Mouse (Mus musculus) limb, embryonic 13.5 days (tissue): Measurements from ENCODE around the gene Olfr19. TPM values are rescaled to one million over a fixed set of nuclear protein-coding genes. Genes with fewer than 3 reads are reported as not detected.
"Not testable (repeated sequence)": the region's sequence is repeated elsewhere in the genome, so short reads cannot be mapped to it uniquely, and the experiment has no call there.

Experiments
- ATAC-seq: fragments of 200-750 bp; cut with Nextera tagmentation; 2 replicates; pipeline ENCODE4 v1.8.0; 2017; ENCODE audit warnings: low read depth, moderate number of reproducible peaks, moderate TSS enrichment; ENCODE audit not compliant: low FRiP score
- H3K27ac ChIP-seq: fragments of 300-500 bp; sonication (generic); 2 replicates; pipeline ENCODE4 v1.5.1; 2015; ENCODE audit warnings: inconsistent platforms, mild to moderate bottlenecking, moderate library complexity
- H3K27me3 ChIP-seq: fragments of 300-500 bp; sonication (generic); 2 replicates; pipeline ENCODE4 v1.6.1; 2015; ENCODE audit warnings: mild to moderate bottlenecking, inconsistent platforms
- H3K36me3 ChIP-seq: fragments of 300-500 bp; sonication (generic); 2 replicates; pipeline ENCODE4 v1.6.1; 2015; ENCODE audit warnings: inconsistent platforms, mild to moderate bottlenecking, moderate library complexity
- H3K4me1 ChIP-seq: fragments of 300-500 bp; sonication (generic); 2 replicates; pipeline ENCODE4 v1.6.1; 2015; ENCODE audit warnings: inconsistent platforms
- H3K4me2 ChIP-seq: fragments of 300-500 bp; sonication (generic); replicated peaks from 2 replicates; pipeline ENCODE4 v1.6.1; 2015; ENCODE audit warnings: inconsistent platforms, mild to moderate bottlenecking, moderate library complexity
- H3K4me3 ChIP-seq: fragments of 300-500 bp; sonication (generic); 2 replicates; pipeline ENCODE4 v1.5.1; 2015; ENCODE audit warnings: moderate library complexity, mild to moderate bottlenecking, inconsistent platforms
- H3K9ac ChIP-seq: fragments of 300-500 bp; sonication (generic); 2 replicates; pipeline ENCODE4 v1.6.1; 2015; ENCODE audit warnings: mild to moderate bottlenecking, inconsistent platforms
- H3K9me3 ChIP-seq: fragments of 300-500 bp; sonication (generic); 2 replicates; pipeline ENCODE4 v1.6.1; 2016; ENCODE audit warnings: inconsistent platforms
- WGBS: fragments of 180-500 bp; shearing (Covaris S2); methylation state at CpG from one replicate; pipeline ENCODE4 v1.1.7; 2015; 5-methylcytosine and 5-hydroxymethylcytosine counted together
- polyA plus RNA-seq: library from polyadenylated mRNA; unstranded; fragments of >200 nt; fragmentation: Nextera tagmentation; extraction: Ambion mirVana; gene quantifications from 2 replicates; pipeline ENCODE4 v1.2.1, GENCODE M21; 2015

Olfr19 gene
- polyA plus RNA-seq: not detected in 2 replicates

GRCm38 (mm10) chr16:16676305-16676704 lies at the start of gene Olfr19:
Olfr19 (minus strand) TSS chr16:16676405.
- no peaks in the 10 kb centered on the region for H3K9me3 ChIP-seq
- no peak within 1 kb of the TSS for H3K27ac ChIP-seq
- no peaks in the 10 kb centered on the region for H3K27me3 ChIP-seq
- H3K4me3 ChIP-seq: no peak within 1 kb of the TSS
- WGBS: 65% methylated on average over 2 of the region's 2 CpGs
- no peak within 1 kb of the TSS for H3K4me2 ChIP-seq
- H3K9ac ChIP-seq: no peak within 1 kb of the TSS
- H3K4me1 ChIP-seq: no peaks in the 10 kb centered on the region
- H3K36me3 ChIP-seq: no peaks in the 10 kb centered on the region
- no peak for ATAC-seq

GRCm38 (mm10) chr16:16684975-16685374 lies 8.8 kb upstream of the Olfr19 start:
- Histone ChIP-seq H3K4me3 (no peak overlapping the region), H3K9ac (no peak overlapping the region), H3K36me3 (no peaks in the 10 kb centered on the region), H3K9me3 (no peaks in the 10 kb centered on the region), H3K27ac (no peak overlapping the region), H3K27me3 (no peaks in the 10 kb centered on the region), H3K4me2 (no peak overlapping the region), H3K4me1 (no peaks in the 10 kb centered on the region)
- 60% methylated on average over 3 of the region's 3 CpGs for WGBS
- ATAC-seq: no peak

GRCm38 (mm10) chr16:16684053-16684452 lies 7.8 kb upstream of the Olfr19 start:
- H3K9me3 ChIP-seq: no peaks in the 10 kb centered on the region
- H3K4me1 ChIP-seq: no peaks in the 10 kb centered on the region
- WGBS: 76% methylated on average over 2 of the region's 2 CpGs
- H3K36me3 ChIP-seq: no peaks in the 10 kb centered on the region
- no peak overlapping the region for H3K27ac ChIP-seq
- no peak overlapping the region for H3K4me2 ChIP-seq
- no peak overlapping the region for H3K9ac ChIP-seq
- H3K4me3 ChIP-seq: no peak overlapping the region
- ATAC-seq: no peak
- H3K27me3 ChIP-seq: no peaks in the 10 kb centered on the region

GRCm38 (mm10) chr16:16664994-16665393 lies 11.2 kb downstream of the Olfr19 start:
- WGBS: 84% methylated on average over 4 of the region's 4 CpGs
- H3K27me3 ChIP-seq: no peaks in the 10 kb centered on the region
- no peaks in the 10 kb centered on the region for H3K9me3 ChIP-seq
- H3K27ac ChIP-seq: no peak overlapping the region
- no peaks in the 10 kb centered on the region for H3K4me1 ChIP-seq
- H3K4me3 ChIP-seq: no peak overlapping the region
- no peak overlapping the region for H3K4me2 ChIP-seq
- no peak overlapping the region for H3K9ac ChIP-seq
- no peaks in the 10 kb centered on the region for H3K36me3 ChIP-seq
- no peak for ATAC-seq

- H3K4me1 ChIP-seq, ATAC-seq, H3K4me3 ChIP-seq, H3K4me2 ChIP-seq, H3K36me3 ChIP-seq, H3K9ac ChIP-seq, H3K27me3 ChIP-seq, H3K27ac ChIP-seq, H3K9me3 ChIP-seq: not testable (repeated sequence)
Observed at GRCm38 (mm10) chr16:16664516-16664915, 11.7 kb downstream of the Olfr19 start.

- Histone ChIP-seq H3K27me3 (no peaks in the 10 kb centered on the region), H3K4me2 (no peak overlapping the region), H3K36me3 (no peaks in the 10 kb centered on the region), H3K27ac (no peak overlapping the region), H3K4me1 (no peaks in the 10 kb centered on the region), H3K9me3 (no peaks in the 10 kb centered on the region), H3K9ac (no peak overlapping the region), H3K4me3 (no peak overlapping the region)
- 82% methylated on average over 1 of the region's 1 CpGs for WGBS
- no peak for ATAC-seq
Observed at GRCm38 (mm10) chr16:16645148-16645547, 31.1 kb downstream of the Olfr19 start.

GRCm38 (mm10) chr16:16633730-16634129 lies 42.5 kb downstream of the Olfr19 start:
- Histone ChIP-seq H3K9ac (no peak overlapping the region), H3K4me3 (no peak overlapping the region), H3K4me1 (no peaks in the 10 kb centered on the region), H3K9me3 (peaks cover 20% of the 10 kb centered on the region; the same call in 1 of the 2 replicates), H3K36me3 (no peaks in the 10 kb centered on the region), H3K4me2 (no peak overlapping the region), H3K27ac (no peak overlapping the region), H3K27me3 (no peaks in the 10 kb centered on the region)
- ATAC-seq: no peak

Other genes starting within 250 kb of the Olfr19 start
- gene Fgd4, start 75.9 kb downstream of the Olfr19 start, polyA plus RNA-seq: 8.5 and 8.6 TPM in 2 replicates
- gene Spag6l, start 153.1 kb upstream of the Olfr19 start, polyA plus RNA-seq: 0.11 and 0.13 TPM in 2 replicates
- gene Igll1, start 187.6 kb upstream of the Olfr19 start, polyA plus RNA-seq: 0.23 TPM in 1 of 2 replicates, not detected in the other
- 67.4 and 85.0 TPM in 2 replicates for gene Top3b, start 194.3 kb upstream of the Olfr19 start, polyA plus RNA-seq
- 2.2 and 2.9 TPM in 2 replicates for gene Vpreb1, start 194.4 kb upstream of the Olfr19 start, polyA plus RNA-seq
- 33.6 and 37.5 TPM in 2 replicates for gene Ppm1f, start 220.1 kb upstream of the Olfr19 start, polyA plus RNA-seq